Mouse (Mus musculus): Measurements from ENCODE around the gene Susd5. TPM values are rescaled to one million over a fixed set of nuclear protein-coding genes. Genes with fewer than 3 reads are reported as not detected.

Gene Susd5
- 0.05 TPM in 1 of 2 replicates, not detected in the other for polyA plus RNA-seq (2016; fragmentation: Nextera tagmentation; extraction: Ambion mirVana)

- H3K27me3 ChIP-seq (replicated peaks): peaks cover 51% of the 10 kb centered on the region
- ATAC-seq: no peak
- H3K9ac ChIP-seq: no peak within 1 kb of the TSS
- 3% methylated on average over 60 of the region's 60 CpGs for WGBS (ENCODE audit: insufficient replicate concordance)
- H3K4me2 ChIP-seq: peak within 1 kb of the TSS; percentile 59
- no peaks in the 10 kb centered on the region for H3K4me1 ChIP-seq
- no peak within 1 kb of the TSS for H3K27ac ChIP-seq
- peak within 1 kb of the TSS; percentile 38 for H3K4me3 ChIP-seq
- no peaks in the 10 kb centered on the region for H3K9me3 ChIP-seq (replicated peaks)
- no peaks in the 10 kb centered on the region for H3K36me3 ChIP-seq
These were observed at the start of gene Susd5 for GRCm38 (mm10) chr9:114057090-114057796. TSS of gene Susd5 (plus strand) at chr9:114057140.

- H3K9me3 ChIP-seq (replicated peaks): peaks cover 5% of the 10 kb centered on the region
- 75% methylated on average over 9 of the region's 9 CpGs for WGBS (ENCODE audit: insufficient replicate concordance)
These were observed 49.0 kb upstream of the Susd5 start for GRCm38 (mm10) chr9:114007850-114008350.

GRCm38 (mm10) chr9:114009526-114009925 is 47.4 kb upstream of the Susd5 start:
- Histone ChIP-seq H3K27ac (no peak overlapping the region), H3K9me3 (replicated peaks) (peaks cover 5% of the 10 kb centered on the region), H3K36me3 (no peaks in the 10 kb centered on the region), H3K27me3 (replicated peaks) (no peaks in the 10 kb centered on the region), H3K9ac (no peak overlapping the region), H3K4me1 (peaks cover 11% of the 10 kb centered on the region), H3K4me2 (peak overlapping the region; percentile 13; the same call in 1 of the 2 replicates), H3K4me3 (no peak overlapping the region)
- 49% methylated on average over 5 of the region's 5 CpGs for WGBS (ENCODE audit: insufficient replicate concordance)
- ATAC-seq: no peak

More at GRCm38 (mm10) chr9:114007850-114008350, 49.0 kb upstream of the Susd5 start:
- ATAC-seq: no peak
- H3K4me2 ChIP-seq: no peak overlapping the region
- peaks cover 4% of the 10 kb centered on the region; the same call in 1 of the 2 replicates for H3K4me1 ChIP-seq
- no peak overlapping the region for H3K4me3 ChIP-seq
- H3K36me3 ChIP-seq: no peaks in the 10 kb centered on the region
- H3K9ac ChIP-seq: no peak overlapping the region
- no peaks in the 10 kb centered on the region for H3K27me3 ChIP-seq (replicated peaks)
- H3K27ac ChIP-seq: no peak overlapping the region

GRCm38 (mm10) chr9:114011203-114011602 is 45.7 kb upstream of the Susd5 start:
- Histone ChIP-seq H3K27me3 (replicated peaks) (no peaks in the 10 kb centered on the region), H3K9ac (no peak overlapping the region), H3K4me3 (no peak overlapping the region), H3K9me3 (replicated peaks) (peaks cover 5% of the 10 kb centered on the region), H3K4me2 (no peak overlapping the region), H3K4me1 (peaks cover 14% of the 10 kb centered on the region), H3K36me3 (no peaks in the 10 kb centered on the region), H3K27ac (no peak overlapping the region)
- WGBS (ENCODE audit: insufficient replicate concordance): 46% methylated on average over 18 of the region's 18 CpGs
- ATAC-seq: 0 out of 2 replicates have a peak, but pooled peaks have one; percentile 49

GRCm38 (mm10) chr9:114014034-114014433 is 42.9 kb upstream of the Susd5 start:
- 21% methylated on average over 1 of the region's 1 CpGs for WGBS (ENCODE audit: insufficient replicate concordance)
- H3K27me3 ChIP-seq (replicated peaks): no peaks in the 10 kb centered on the region
- no peaks in the 10 kb centered on the region for H3K36me3 ChIP-seq
- H3K9ac ChIP-seq: no peak overlapping the region
- H3K4me3 ChIP-seq: no peak overlapping the region
- H3K4me1 ChIP-seq: peaks cover 20% of the 10 kb centered on the region
- no peak overlapping the region for H3K27ac ChIP-seq
- no peak overlapping the region for H3K4me2 ChIP-seq
- peak; percentile 60 for ATAC-seq
- peaks cover 5% of the 10 kb centered on the region for H3K9me3 ChIP-seq (replicated peaks)

GRCm38 (mm10) chr9:114015724-114016123 is 41.2 kb upstream of the Susd5 start:
- H3K9ac ChIP-seq: no peak overlapping the region
- no peak overlapping the region for H3K4me2 ChIP-seq
- H3K27ac ChIP-seq: no peak overlapping the region
- H3K4me1 ChIP-seq: peaks cover 20% of the 10 kb centered on the region
- no peak for ATAC-seq
- peaks cover 5% of the 10 kb centered on the region for H3K9me3 ChIP-seq (replicated peaks)
- H3K27me3 ChIP-seq (replicated peaks): no peaks in the 10 kb centered on the region
- H3K36me3 ChIP-seq: no peaks in the 10 kb centered on the region
- H3K4me3 ChIP-seq: no peak overlapping the region
- 75% methylated on average over 4 of the region's 4 CpGs for WGBS (ENCODE audit: insufficient replicate concordance)

- Histone ChIP-seq H3K9ac (no peak overlapping the region), H3K4me2 (no peak overlapping the region), H3K4me3 (no peak overlapping the region), H3K27me3 (replicated peaks) (no peaks in the 10 kb centered on the region), H3K9me3 (replicated peaks) (no peaks in the 10 kb centered on the region), H3K4me1 (peaks cover 16% of the 10 kb centered on the region), H3K27ac (no peak overlapping the region), H3K36me3 (no peaks in the 10 kb centered on the region)
- ATAC-seq: peak; percentile 47; the same call in 1 of the 2 replicates
- WGBS (ENCODE audit: insufficient replicate concordance): 28% methylated on average over 4 of the region's 4 CpGs
These were observed 40.5 kb upstream of the Susd5 start for GRCm38 (mm10) chr9:114016402-114016801.

GRCm38 (mm10) chr9:114019012-114019762 is 37.8 kb upstream of the Susd5 start:
- 54% methylated on average over 7 of the region's 7 CpGs for WGBS (ENCODE audit: insufficient replicate concordance)
- no peak overlapping the region for H3K9ac ChIP-seq
- no peak overlapping the region for H3K27ac ChIP-seq
- ATAC-seq: no peak
- no peaks in the 10 kb centered on the region; the same call in 1 of the 2 replicates for H3K27me3 ChIP-seq (replicated peaks)
- H3K9me3 ChIP-seq (replicated peaks): no peaks in the 10 kb centered on the region
- H3K4me1 ChIP-seq: peaks cover 12% of the 10 kb centered on the region
- no peaks in the 10 kb centered on the region for H3K36me3 ChIP-seq
- H3K4me3 ChIP-seq: no peak overlapping the region
- H3K4me2 ChIP-seq: no peak overlapping the region

- Histone ChIP-seq H3K9me3 (replicated peaks) (no peaks in the 10 kb centered on the region), H3K4me1 (peaks cover 18% of the 10 kb centered on the region), H3K27ac (no peak overlapping the region), H3K9ac (no peak overlapping the region), H3K4me2 (no peak overlapping the region), H3K36me3 (no peaks in the 10 kb centered on the region), H3K4me3 (no peak overlapping the region), H3K27me3 (replicated peaks) (peaks cover 23% of the 10 kb centered on the region)
- ATAC-seq: no peak
- 36% methylated on average over 4 of the region's 4 CpGs for WGBS (ENCODE audit: insufficient replicate concordance)
These were observed 34.8 kb upstream of the Susd5 start for GRCm38 (mm10) chr9:114022141-114022540.

- peaks cover 18% of the 10 kb centered on the region for H3K4me1 ChIP-seq
- H3K27ac ChIP-seq: no peak overlapping the region
- no peak overlapping the region for H3K4me2 ChIP-seq
- no peak overlapping the region for H3K4me3 ChIP-seq
- peaks cover 27% of the 10 kb centered on the region for H3K27me3 ChIP-seq (replicated peaks)
- no peaks in the 10 kb centered on the region for H3K9me3 ChIP-seq (replicated peaks)
- ATAC-seq: no peak
- no peak overlapping the region for H3K9ac ChIP-seq
- 35% methylated on average over 9 of the region's 9 CpGs for WGBS (ENCODE audit: insufficient replicate concordance)
- H3K36me3 ChIP-seq: no peaks in the 10 kb centered on the region
These were observed 31.8 kb upstream of the Susd5 start for GRCm38 (mm10) chr9:114025182-114025581.

- Histone ChIP-seq H3K27ac (no peak overlapping the region), H3K4me1 (peaks cover 18% of the 10 kb centered on the region), H3K4me3 (peak overlapping the region; percentile 62), H3K27me3 (replicated peaks) (peaks cover 27% of the 10 kb centered on the region), H3K9me3 (replicated peaks) (no peaks in the 10 kb centered on the region), H3K36me3 (no peaks in the 10 kb centered on the region), H3K4me2 (peak overlapping the region; percentile 90), H3K9ac (no peak overlapping the region)
- ATAC-seq: no peak
- WGBS (ENCODE audit: insufficient replicate concordance): 19% methylated on average over 8 of the region's 8 CpGs
These were observed 31.1 kb upstream of the Susd5 start for GRCm38 (mm10) chr9:114025846-114026245.
